Mouse (Mus musculus) bone marrow macrophage, adult 2 months (primary cell): Measurements from ENCODE around the gene 5830473C10Rik.

Experiments used
- CTCF ChIP-seq: IDR thresholded peaks from 2 replicates; pipeline ENCODE4 v1.5.1; 2012; ENCODE audit warnings: low read depth, mild to moderate bottlenecking, low read length, moderate library complexity
- POLR2A ChIP-seq: IDR thresholded peaks from 2 replicates; pipeline ENCODE4 v1.6.1; 2012; ENCODE audit warnings: mild to moderate bottlenecking, low read depth, low read length, borderline replicate concordance

GRCm38 (mm10) chr5:90594945-90595344 lies 34.0 kb downstream of the 5830473C10Rik start:
- TF ChIP-seq POLR2A (no peak), CTCF (no peak)
